Mouse (Mus musculus) naive thymus-derived CD4-positive, alpha-beta T cell, adult 2 months (primary cell): ENCODE results near the gene Calu.

ENCODE experiments used
- DNase-seq: peaks from one replicate; pipeline ENCODE4 v3.0.0-alpha.2; 2011; ENCODE audit warnings: low read depth

Calu gene

GRCm38 (mm10) chr6:29425118-29425517 lies 77.2 kb downstream of the Calu start:
- no peak for DNase-seq

GRCm38 (mm10) chr6:29426331-29426730 lies 78.5 kb downstream of the Calu start:
- DNase-seq, result no peak
